Mouse (Mus musculus): Measurements from ENCODE around the gene Naip2. TPM values are rescaled to one million over a fixed set of nuclear protein-coding genes. Genes with fewer than 3 reads are reported as not detected.

The Naip2 gene
- total and polyA plus RNA-seq, 2 experiments from 2014 or later, result 0.14 to 0.69 TPM

DNA sequence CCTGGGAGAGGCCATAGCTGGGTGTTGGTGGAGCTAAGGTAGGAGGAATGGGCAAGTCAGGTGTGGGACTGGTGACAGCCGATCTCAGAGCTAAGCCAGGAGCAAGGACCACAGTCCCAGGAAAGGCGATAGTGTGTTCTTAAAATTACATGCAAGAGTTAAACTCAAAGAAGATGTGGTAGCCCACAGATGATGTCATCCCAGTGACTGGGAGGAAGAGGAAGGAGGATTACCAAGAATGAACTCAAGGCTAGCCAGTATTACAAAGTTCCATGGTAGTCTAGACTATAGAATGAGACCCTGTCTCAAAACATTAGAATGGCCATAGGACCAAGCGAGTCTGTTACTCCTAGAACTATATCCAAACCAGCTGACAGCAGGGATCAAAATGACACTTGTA lies 45.3 kb downstream of the Naip2 start:
- no peak for DNase-seq (ENCODE audit: low spot score)
- Histone ChIP-seq H3K27ac (ENCODE audit: low read depth) (no peak overlapping the region), H3K4me1 (ENCODE audit: control insufficient read depth, insufficient read depth) (no peaks in the 10 kb centered on the region), H3K9ac (replicated peaks; ENCODE audit: low read depth, low read length) (no peak overlapping the region), H3K27me3 (ENCODE audit: control insufficient read depth, insufficient read depth, low read length) (no peaks in the 10 kb centered on the region), H3K9me3 (replicated peaks; ENCODE audit: control insufficient read depth, low read length) (no peaks in the 10 kb centered on the region), H3K4me3 (ENCODE audit: low read depth, low read length) (no peak overlapping the region), H3K36me3 (replicated peaks; ENCODE audit: control insufficient read depth, insufficient read depth, low read length) (no peaks in the 10 kb centered on the region), H3K4me2 (ENCODE audit: low read depth, low read length) (no peak overlapping the region)
- ATAC-seq (ENCODE audit: insufficient read depth, low read depth), result no peak
- 78% methylated on average over 3 of the region's 3 CpGs for WGBS
- TF ChIP-seq CTCF (IDR thresholded peaks at IDR 0.05; ENCODE audit: low read depth) (no peak), EP300 (IDR thresholded peaks at IDR 0.05; ENCODE audit: low read depth) (no peak)

- Histone ChIP-seq H3K9ac (replicated peaks; ENCODE audit: low read depth, low read length) (no peak overlapping the region), H3K36me3 (replicated peaks; ENCODE audit: control insufficient read depth, insufficient read depth, low read length) (no peaks in the 10 kb centered on the region), H3K4me3 (ENCODE audit: low read depth, low read length) (no peak overlapping the region), H3K4me2 (ENCODE audit: low read depth, low read length) (no peak overlapping the region), H3K4me1 (ENCODE audit: control insufficient read depth, insufficient read depth) (no peaks in the 10 kb centered on the region), H3K27me3 (ENCODE audit: control insufficient read depth, insufficient read depth, low read length) (no peaks in the 10 kb centered on the region), H3K27ac (ENCODE audit: low read depth) (no peak overlapping the region), H3K9me3 (replicated peaks; ENCODE audit: control insufficient read depth, low read length) (no peaks in the 10 kb centered on the region)
- DNase-seq (ENCODE audit: low spot score) (no peak), ATAC-seq (ENCODE audit: insufficient read depth, low read depth) (no peak)
- TF ChIP-seq EP300 (IDR thresholded peaks at IDR 0.05; ENCODE audit: low read depth) (no peak), CTCF (IDR thresholded peaks at IDR 0.05; ENCODE audit: low read depth) (no peak)
- 48% methylated on average over 1 of the region's 1 CpGs for WGBS
These were observed 49.2 kb downstream of the Naip2 start for GRCm38 (mm10) chr13:100152659-100153058.

GRCm38 (mm10) chr13:100141646-100142314 lies 60.1 kb downstream of the Naip2 start:
- WGBS, result 61% methylated on average over 8 of the region's 8 CpGs

GRCm38 (mm10) chr13:100125258-100125643 lies 76.6 kb downstream of the Naip2 start:
- Histone ChIP-seq H3K9ac (replicated peaks; ENCODE audit: low read depth, low read length) (peak overlapping the region; percentile 60), H3K4me1 (ENCODE audit: control insufficient read depth, insufficient read depth) (peaks cover 14% of the 10 kb centered on the region), H3K4me3 (ENCODE audit: low read depth, low read length) (peak overlapping the region; percentile 77), H3K27me3 (ENCODE audit: control insufficient read depth, insufficient read depth, low read length) (no peaks in the 10 kb centered on the region), H3K9me3 (replicated peaks; ENCODE audit: control insufficient read depth, low read length) (no peaks in the 10 kb centered on the region), H3K27ac (ENCODE audit: low read depth) (no peak overlapping the region), H3K36me3 (replicated peaks; ENCODE audit: control insufficient read depth, insufficient read depth, low read length) (peaks cover 22% of the 10 kb centered on the region), H3K4me2 (ENCODE audit: low read depth, low read length) (peak overlapping the region; percentile 95)
- ATAC-seq (ENCODE audit: insufficient read depth, low read depth) (peak; percentile 9; the same call in 1 of the 2 replicates), DNase-seq (ENCODE audit: low spot score) (no peak)
- WGBS, result under 1% methylated on average over 10 of the region's 10 CpGs
- TF ChIP-seq CTCF (IDR thresholded peaks at IDR 0.05; ENCODE audit: low read depth) (no peak), EP300 (IDR thresholded peaks at IDR 0.05; ENCODE audit: low read depth) (no peak)

More at GRCm38 (mm10) chr13:100141646-100142314, 60.1 kb downstream of the Naip2 start:
- Histone ChIP-seq H3K4me2 (ENCODE audit: low read depth, low read length) (no peak overlapping the region), H3K9ac (replicated peaks; ENCODE audit: low read depth, low read length) (no peak overlapping the region), H3K4me1 (ENCODE audit: control insufficient read depth, insufficient read depth) (no peaks in the 10 kb centered on the region), H3K27ac (ENCODE audit: low read depth) (no peak overlapping the region), H3K27me3 (ENCODE audit: control insufficient read depth, insufficient read depth, low read length) (no peaks in the 10 kb centered on the region), H3K4me3 (ENCODE audit: low read depth, low read length) (no peak overlapping the region), H3K36me3 (replicated peaks; ENCODE audit: control insufficient read depth, insufficient read depth, low read length) (peaks cover 22% of the 10 kb centered on the region), H3K9me3 (replicated peaks; ENCODE audit: control insufficient read depth, low read length) (no peaks in the 10 kb centered on the region)
- DNase-seq (ENCODE audit: low spot score) (no peak), ATAC-seq (ENCODE audit: insufficient read depth, low read depth) (no peak)
- no peak for TF ChIP-seq CTCF (IDR thresholded peaks at IDR 0.05; ENCODE audit: low read depth)
- no peak for TF ChIP-seq EP300 (IDR thresholded peaks at IDR 0.05; ENCODE audit: low read depth)

- DNase-seq (ENCODE audit: low spot score) (peak; percentile 93), ATAC-seq (ENCODE audit: insufficient read depth, low read depth) (peak; percentile 95)
- Histone ChIP-seq H3K27ac (ENCODE audit: low read depth) (0 out of 2 replicates have a peak within 1 kb of the TSS, but pooled peaks have one; percentile 31), H3K4me3 (ENCODE audit: low read depth, low read length) (peak within 1 kb of the TSS; percentile 77), H3K9me3 (replicated peaks; ENCODE audit: control insufficient read depth, low read length) (no peaks in the 10 kb centered on the region), H3K4me1 (ENCODE audit: control insufficient read depth, insufficient read depth) (peaks cover 14% of the 10 kb centered on the region), H3K4me2 (ENCODE audit: low read depth, low read length) (peak within 1 kb of the TSS; percentile 95), H3K36me3 (replicated peaks; ENCODE audit: control insufficient read depth, insufficient read depth, low read length) (peaks cover 22% of the 10 kb centered on the region), H3K27me3 (ENCODE audit: control insufficient read depth, insufficient read depth, low read length) (no peaks in the 10 kb centered on the region), H3K9ac (replicated peaks; ENCODE audit: low read depth, low read length) (peak within 1 kb of the TSS; percentile 60)
- TF ChIP-seq CTCF (IDR thresholded peaks at IDR 0.05; ENCODE audit: low read depth), result no peak
- no peak for TF ChIP-seq EP300 (IDR thresholded peaks at IDR 0.05; ENCODE audit: low read depth)
- WGBS, result 4% methylated on average over 42 of the region's 42 CpGs
These were observed 77.3 kb downstream of the Naip2 start, which contains the start of gene Smn1 for GRCm38 (mm10) chr13:100124423-100125257. Gene Smn1 (plus strand): TSS chr13:100124852.

All from heart, postnatal 0 days (tissue).